Mouse (Mus musculus) forebrain, postnatal 0 days (tissue): ENCODE data around the gene Dop1a. TPM values are rescaled to one million over a fixed set of nuclear protein-coding genes. Genes with fewer than 3 reads are reported as not detected.

Experiments used
- ATAC-seq: fragments of 200-750 bp; cut with Nextera tagmentation; 2 replicates; pipeline ENCODE4 v1.8.0; 2017; ENCODE audit warnings: mild to moderate bottlenecking, moderate library complexity
- DNase-seq: peaks from one replicate; pipeline ENCODE4 v3.0.0-alpha.2; 2015
- H3K27ac ChIP-seq: fragments of 300-500 bp; sonication (generic); 2 replicates; pipeline ENCODE4 v1.5.1; 2014; ENCODE audit warnings: low read depth, mild to moderate bottlenecking, antibody characterized with exemption, low read length, moderate library complexity, mixed read lengths
- H3K27me3 ChIP-seq: fragments of 300-500 bp; sonication (generic); 2 replicates; pipeline ENCODE4 v1.6.1; 2014; ENCODE audit warnings: mild to moderate bottlenecking, low read length, mixed read lengths; ENCODE audit not compliant: insufficient read depth
- H3K36me3 ChIP-seq: fragments of 300-500 bp; sonication (generic); 2 replicates; pipeline ENCODE4 v1.6.1; 2014; ENCODE audit warnings: mild to moderate bottlenecking, moderate library complexity; ENCODE audit not compliant: insufficient read depth
- H3K4me1 ChIP-seq: fragments of 300-500 bp; sonication (generic); 2 replicates; pipeline ENCODE4 v1.6.1; 2014; ENCODE audit warnings: antibody characterized with exemption; ENCODE audit not compliant: insufficient read depth
- H3K4me2 ChIP-seq: fragments of 300-500 bp; sonication (generic); 2 replicates; pipeline ENCODE4 v1.6.1; 2014; ENCODE audit warnings: low read depth, mild to moderate bottlenecking, moderate library complexity
- H3K4me3 ChIP-seq: fragments of 300-500 bp; sonication (generic); 2 replicates; pipeline ENCODE4 v1.5.1; 2014; ENCODE audit warnings: low read depth, low read length, mixed read lengths
- H3K9ac ChIP-seq: fragments of 300-500 bp; sonication (generic); 2 replicates; pipeline ENCODE4 v1.6.1; 2014; ENCODE audit warnings: mild to moderate bottlenecking
- H3K9me3 ChIP-seq: fragments of 300-500 bp; sonication (generic); 2 replicates; pipeline ENCODE4 v1.6.1; 2016; ENCODE audit warnings: low read length
- CTCF ChIP-seq: sonication (generic); IDR thresholded peaks from 2 replicates; pipeline ENCODE4 v1.5.1; 2016; ENCODE audit warnings: antibody characterized with exemption, control low read depth, low read depth
- WGBS: fragments of 180-500 bp; shearing (Covaris S2); extraction: QIAGEN DNeasy Blood & Tissue Kit; methylation state at CpG from one replicate; pipeline ENCODE4 v1.1.7; 2014; 5-methylcytosine and 5-hydroxymethylcytosine counted together
- polyA plus RNA-seq: library from polyadenylated mRNA; unstranded; fragments of >200 nt; fragmentation: Nextera tagmentation; extraction: Ambion mirVana; gene quantifications from 2 replicates; pipeline ENCODE4 v1.2.1, GENCODE M21; 2015
- total RNA-seq: library from RNA; depleted of rRNA; stranded (reverse); fragments of >200 nt; gene quantifications from 2 replicates; pipeline ENCODE4 v1.2.3, GENCODE M21; 2014

Dop1a gene
- total and polyA plus RNA-seq, 2 experiments from 2014 or later, result 18.2 to 71.1 TPM

DNA sequence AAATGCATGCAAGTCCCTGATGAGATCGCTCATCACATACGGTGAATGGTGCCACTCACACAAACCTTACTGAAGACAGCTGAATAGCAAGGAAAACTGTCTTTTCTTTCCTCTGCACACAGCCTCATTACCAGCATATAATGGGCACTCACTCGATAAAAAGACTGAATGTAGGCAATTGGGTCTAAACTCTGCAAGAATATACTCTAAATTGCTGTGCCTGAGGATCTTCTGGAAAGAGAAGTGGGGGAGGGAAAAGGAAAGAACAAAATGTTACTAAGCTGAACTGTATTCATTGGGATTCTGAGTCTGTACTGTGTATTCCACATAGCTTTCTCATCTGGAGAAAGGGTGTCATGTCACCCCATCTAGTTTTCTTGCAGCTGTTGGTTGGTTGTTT, 76.5 kb downstream of the Dop1a start:
- Histone ChIP-seq H3K4me2 (no peak overlapping the region), H3K27me3 (no peaks in the 10 kb centered on the region), H3K9ac (no peak overlapping the region), H3K36me3 (peaks cover 43% of the 10 kb centered on the region), H3K4me1 (no peaks in the 10 kb centered on the region), H3K4me3 (no peak overlapping the region), H3K9me3 (no peaks in the 10 kb centered on the region), H3K27ac (0 out of 2 replicates have a peak overlapping the region, but pooled peaks have one; percentile 4)
- 27% methylated on average over 3 of the region's 3 CpGs for WGBS
- TF ChIP-seq CTCF, result no peak
- ATAC-seq, result peak; percentile 63; the same call in 1 of the 2 replicates
- no peak for DNase-seq

GRCm38 (mm10) chr9:86544559-86544958, 77.6 kb downstream of the Dop1a start:
- no peaks in the 10 kb centered on the region for H3K9me3 ChIP-seq
- no peak for TF ChIP-seq CTCF
- ATAC-seq (no peak), DNase-seq (no peak)
- no peaks in the 10 kb centered on the region for H3K4me1 ChIP-seq
- H3K27me3 ChIP-seq, result no peaks in the 10 kb centered on the region
- no peak overlapping the region for H3K4me2 ChIP-seq
- H3K27ac ChIP-seq, result no peak overlapping the region
- WGBS, result 70% methylated on average over 1 of the region's 1 CpGs
- H3K4me3 ChIP-seq, result no peak overlapping the region
- peaks cover 52% of the 10 kb centered on the region for H3K36me3 ChIP-seq
- H3K9ac ChIP-seq, result no peak overlapping the region

DNA sequence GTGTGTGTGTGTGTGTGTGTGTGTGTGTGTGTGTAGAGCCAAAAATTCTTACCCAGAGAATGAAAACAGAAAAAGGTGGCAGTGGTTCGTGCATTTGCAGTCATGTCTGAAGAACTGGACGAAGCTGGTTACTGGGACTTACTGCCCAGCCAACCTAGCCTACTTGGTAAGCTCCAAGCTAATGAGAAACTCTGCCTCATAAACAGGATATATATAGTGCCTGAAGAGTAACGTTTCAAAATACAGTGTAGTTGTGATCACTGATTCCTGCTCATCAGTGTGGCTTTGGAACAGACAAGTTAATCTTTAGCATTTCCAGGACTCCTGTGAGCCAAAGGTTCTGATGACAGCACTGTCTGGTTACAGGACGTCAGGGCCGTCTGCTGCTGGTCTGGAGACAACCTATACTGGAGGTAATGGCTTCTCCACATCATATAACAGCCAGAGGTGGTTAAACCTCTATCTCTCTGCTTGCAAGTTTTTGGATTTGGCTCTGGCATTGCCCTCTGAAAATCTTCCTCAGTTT, 82.7 kb downstream of the Dop1a start:
- no peak overlapping the region for H3K9ac ChIP-seq
- 90% methylated on average over 5 of the region's 5 CpGs for WGBS
- H3K27ac ChIP-seq, result no peak overlapping the region
- H3K4me3 ChIP-seq, result no peak overlapping the region
- H3K9me3 ChIP-seq, result no peaks in the 10 kb centered on the region
- H3K4me1 ChIP-seq, result no peaks in the 10 kb centered on the region
- ATAC-seq (no peak), DNase-seq (no peak)
- H3K27me3 ChIP-seq, result no peaks in the 10 kb centered on the region
- H3K4me2 ChIP-seq, result no peak overlapping the region
- no peak for TF ChIP-seq CTCF
- H3K36me3 ChIP-seq, result peaks cover 68% of the 10 kb centered on the region

DNA sequence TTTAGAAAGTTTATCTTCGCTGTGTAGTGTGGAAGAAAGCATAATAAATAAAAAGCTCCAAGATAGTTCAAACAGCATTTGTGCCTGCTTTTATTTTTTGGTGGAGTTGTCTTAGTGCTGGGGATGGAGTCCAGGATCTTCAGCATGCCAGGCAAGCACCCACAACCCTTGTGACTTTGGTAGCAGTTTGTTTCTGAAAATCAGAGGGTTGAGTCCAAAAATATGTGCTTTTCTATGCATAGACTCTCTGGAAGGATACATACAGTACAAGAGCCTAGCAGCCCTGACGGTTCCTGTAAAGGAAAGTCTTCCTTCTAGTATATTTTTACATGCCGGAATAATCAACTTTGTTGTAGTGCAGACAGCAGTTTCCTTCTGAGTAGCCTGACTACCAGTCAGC, 83.8 kb downstream of the Dop1a start:
- 95% methylated on average over 3 of the region's 3 CpGs for WGBS

DNA sequence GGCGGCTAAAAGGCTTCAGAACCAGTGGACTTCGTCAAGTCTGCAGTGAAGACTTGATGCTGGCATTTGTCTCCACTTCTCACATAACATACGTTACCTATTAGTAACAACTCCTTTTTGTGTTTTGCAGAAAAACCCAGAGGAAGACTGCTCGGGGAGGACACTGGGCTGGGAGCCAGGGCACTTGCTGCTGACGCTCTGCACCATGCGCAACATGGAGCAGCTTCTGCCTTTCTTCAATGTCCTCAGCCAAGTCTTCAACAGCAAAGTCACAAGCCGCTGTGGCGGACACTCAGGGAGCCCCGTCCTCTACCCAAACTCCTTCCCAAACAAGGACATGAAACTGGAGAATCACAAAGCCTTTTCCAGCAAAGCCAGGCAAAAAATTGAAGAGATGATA, 86.9 kb downstream of the Dop1a start:
- ATAC-seq, result no peak
- no peak overlapping the region for H3K4me2 ChIP-seq
- DNase-seq, result no peak
- TF ChIP-seq CTCF, result no peak
- no peak overlapping the region for H3K9ac ChIP-seq
- WGBS, result 83% methylated on average over 9 of the region's 9 CpGs
- H3K4me3 ChIP-seq, result no peak overlapping the region
- no peaks in the 10 kb centered on the region for H3K9me3 ChIP-seq
- peaks cover 76% of the 10 kb centered on the region for H3K36me3 ChIP-seq
- no peak overlapping the region for H3K27ac ChIP-seq
- no peaks in the 10 kb centered on the region for H3K4me1 ChIP-seq
- no peaks in the 10 kb centered on the region for H3K27me3 ChIP-seq

More for the DNA sequence above, 83.8 kb downstream of the Dop1a start:
- no peak for TF ChIP-seq CTCF
- DNase-seq (no peak), ATAC-seq (no peak)
- no peak overlapping the region for H3K27ac ChIP-seq
- no peak overlapping the region for H3K4me3 ChIP-seq
- no peak overlapping the region for H3K9ac ChIP-seq
- H3K9me3 ChIP-seq, result no peaks in the 10 kb centered on the region
- H3K27me3 ChIP-seq, result no peaks in the 10 kb centered on the region
- no peak overlapping the region for H3K4me2 ChIP-seq
- peaks cover 64% of the 10 kb centered on the region for H3K36me3 ChIP-seq
- no peaks in the 10 kb centered on the region for H3K4me1 ChIP-seq

DNA sequence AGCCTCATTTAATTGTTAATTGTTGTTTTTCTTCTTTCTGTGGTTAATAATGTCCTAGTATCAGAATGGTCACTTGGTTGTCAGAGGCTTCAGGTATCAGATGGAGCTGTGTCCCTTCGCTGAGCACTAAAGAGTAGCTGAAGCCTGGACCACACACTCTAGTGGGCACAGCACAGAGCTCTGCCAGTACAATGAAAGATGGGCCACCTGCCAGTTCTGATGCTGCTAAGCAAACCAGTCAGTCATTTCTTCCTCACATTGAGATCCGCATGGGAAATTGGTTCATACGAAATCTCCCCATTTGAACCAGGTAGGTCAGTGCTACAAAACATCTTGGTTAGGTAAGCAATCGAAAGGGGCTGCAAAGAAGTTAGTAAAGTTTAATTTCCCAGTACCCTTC, 87.7 kb downstream of the Dop1a start:
- Histone ChIP-seq H3K9me3 (no peaks in the 10 kb centered on the region), H3K4me1 (no peaks in the 10 kb centered on the region), H3K27me3 (no peaks in the 10 kb centered on the region), H3K4me2 (no peak overlapping the region), H3K9ac (no peak overlapping the region), H3K36me3 (peaks cover 77% of the 10 kb centered on the region), H3K27ac (no peak overlapping the region), H3K4me3 (no peak overlapping the region)
- ATAC-seq (no peak), DNase-seq (no peak)
- TF ChIP-seq CTCF, result no peak
- WGBS, result 84% methylated on average over 4 of the region's 4 CpGs

- 92% methylated on average over 3 of the region's 3 CpGs for WGBS
- ATAC-seq (no peak), DNase-seq (no peak)
- no peak for TF ChIP-seq CTCF
- Histone ChIP-seq H3K9ac (no peak overlapping the region), H3K27me3 (no peaks in the 10 kb centered on the region), H3K36me3 (peaks cover 78% of the 10 kb centered on the region), H3K4me3 (no peak overlapping the region), H3K4me2 (no peak overlapping the region), H3K27ac (no peak overlapping the region), H3K9me3 (no peaks in the 10 kb centered on the region), H3K4me1 (no peaks in the 10 kb centered on the region)
Observed at GRCm38 (mm10) chr9:86560543-86560942, 93.6 kb downstream of the Dop1a start.
